Mouse (Mus musculus): ENCODE data around the gene Gp1bb. TPM values are rescaled to one million over a fixed set of nuclear protein-coding genes. Genes with fewer than 3 reads are reported as not detected.
A peak's percentile ranks its signal among the peaks of the same experiment; 100 is the strongest.

Gp1bb gene
- polyA plus RNA-seq, 1 experiment from 2014 or later = 8.8 TPM

GRCm38 (mm10) chr16:18588738-18589055 lies 33.5 kb downstream of the Gp1bb start:
- H3K4me2 ChIP-seq (replicated peaks; ENCODE audit: low read depth, low read length) = no peak overlapping the region; the same call in 1 of the 2 replicates
- WGBS = 14% methylated on average over 31 of the region's 31 CpGs
- no peaks in the 10 kb centered on the region for H3K9me3 ChIP-seq (ENCODE audit: low read length)
- peaks cover 78% of the 10 kb centered on the region for H3K27me3 ChIP-seq (replicated peaks; ENCODE audit: insufficient read depth, low read length)
- no peaks in the 10 kb centered on the region for H3K36me3 ChIP-seq (ENCODE audit: insufficient read depth, low read length)
- DNase-seq (ENCODE audit: low spot score) = no peak
- ATAC-seq = peak; percentile 30
- TF ChIP-seq CTCF (IDR thresholded peaks at IDR 0.05) (no peak), EP300 (IDR thresholded peaks at IDR 0.05) (no peak)
- no peak overlapping the region for H3K9ac ChIP-seq (replicated peaks; ENCODE audit: low read depth)
- H3K4me3 ChIP-seq (ENCODE audit: low read depth, low read length) = peak overlapping the region; percentile 27; the same call in 1 of the 2 replicates
- H3K27ac ChIP-seq (ENCODE audit: low read length) = no peak overlapping the region
- H3K4me1 ChIP-seq (ENCODE audit: insufficient read depth, low read depth, low read length) = peaks cover 12% of the 10 kb centered on the region; the same call in 1 of the 2 replicates

GRCm38 (mm10) chr16:18587847-18588737 lies 34.1 kb downstream of the Gp1bb start:
- Histone ChIP-seq H3K4me3 (ENCODE audit: low read depth, low read length) (peak overlapping the region; percentile 27), H3K9me3 (ENCODE audit: low read length) (no peaks in the 10 kb centered on the region), H3K4me1 (ENCODE audit: insufficient read depth, low read depth, low read length) (peaks cover 12% of the 10 kb centered on the region; the same call in 1 of the 2 replicates), H3K36me3 (ENCODE audit: insufficient read depth, low read length) (no peaks in the 10 kb centered on the region), H3K27me3 (replicated peaks; ENCODE audit: insufficient read depth, low read length) (peaks cover 82% of the 10 kb centered on the region), H3K27ac (ENCODE audit: low read length) (no peak overlapping the region), H3K9ac (replicated peaks; ENCODE audit: low read depth) (no peak overlapping the region), H3K4me2 (replicated peaks; ENCODE audit: low read depth, low read length) (peak overlapping the region; percentile 83)
- ATAC-seq = peak; percentile 39
- DNase-seq (ENCODE audit: low spot score) = no peak
- WGBS = 8% methylated on average over 54 of the region's 57 CpGs
- TF ChIP-seq CTCF (IDR thresholded peaks at IDR 0.05) = no peak
- TF ChIP-seq EP300 (IDR thresholded peaks at IDR 0.05) = no peak

- 7% methylated on average over 12 of the region's 62 CpGs for WGBS
- Histone ChIP-seq H3K4me2 (replicated peaks; ENCODE audit: low read depth, low read length) (peak overlapping the region; percentile 83), H3K4me3 (ENCODE audit: low read depth, low read length) (peak overlapping the region; percentile 48), H3K9me3 (ENCODE audit: low read length) (no peaks in the 10 kb centered on the region), H3K4me1 (ENCODE audit: insufficient read depth, low read depth, low read length) (peaks cover 12% of the 10 kb centered on the region; the same call in 1 of the 2 replicates), H3K9ac (replicated peaks; ENCODE audit: low read depth) (no peak overlapping the region; the same call in 1 of the 2 replicates), H3K36me3 (ENCODE audit: insufficient read depth, low read length) (no peaks in the 10 kb centered on the region), H3K27ac (ENCODE audit: low read length) (0 out of 2 replicates have a peak overlapping the region, but pooled peaks have one; percentile 26), H3K27me3 (replicated peaks; ENCODE audit: insufficient read depth, low read length) (peaks cover 89% of the 10 kb centered on the region)
- no peak; the same call in 1 of the 2 replicates for ATAC-seq
- TF ChIP-seq CTCF (IDR thresholded peaks at IDR 0.05) (no peak), EP300 (IDR thresholded peaks at IDR 0.05) (no peak)
- no peak for DNase-seq (ENCODE audit: low spot score)
Observed at GRCm38 (mm10) chr16:18586906-18587546, 35.2 kb downstream of the Gp1bb start.

- Histone ChIP-seq H3K27me3 (replicated peaks; ENCODE audit: insufficient read depth, low read length) (peaks cover 89% of the 10 kb centered on the region), H3K4me3 (ENCODE audit: low read depth, low read length) (peak overlapping the region; percentile 48), H3K9me3 (ENCODE audit: low read length) (no peaks in the 10 kb centered on the region), H3K4me1 (ENCODE audit: insufficient read depth, low read depth, low read length) (peaks cover 11% of the 10 kb centered on the region), H3K36me3 (ENCODE audit: insufficient read depth, low read length) (no peaks in the 10 kb centered on the region), H3K4me2 (replicated peaks; ENCODE audit: low read depth, low read length) (peak overlapping the region; percentile 83), H3K9ac (replicated peaks; ENCODE audit: low read depth) (no peak overlapping the region; the same call in 1 of the 2 replicates), H3K27ac (ENCODE audit: low read length) (0 out of 2 replicates have a peak overlapping the region, but pooled peaks have one; percentile 32)
- TF ChIP-seq EP300 (IDR thresholded peaks at IDR 0.05) = no peak
- no peak for TF ChIP-seq CTCF (IDR thresholded peaks at IDR 0.05)
- DNase-seq (ENCODE audit: low spot score) (no peak), ATAC-seq (no peak; the same call in 1 of the 2 replicates)
- WGBS = 6% methylated on average over 75 of the region's 83 CpGs
Observed at GRCm38 (mm10) chr16:18586076-18586905, 35.9 kb downstream of the Gp1bb start.

- Histone ChIP-seq H3K9ac (replicated peaks; ENCODE audit: low read depth) (no peak overlapping the region; the same call in 1 of the 2 replicates), H3K4me2 (replicated peaks; ENCODE audit: low read depth, low read length) (peak overlapping the region; percentile 83)
- WGBS = 36% methylated on average over 10 of the region's 10 CpGs
Observed at GRCm38 (mm10) chr16:18585676-18586075, 36.5 kb downstream of the Gp1bb start.

More at GRCm38 (mm10) chr16:18585676-18586075, 36.5 kb downstream of the Gp1bb start:
- peak overlapping the region; percentile 48 for H3K4me3 ChIP-seq (ENCODE audit: low read depth, low read length)
- H3K27ac ChIP-seq (ENCODE audit: low read length) = 0 out of 2 replicates have a peak overlapping the region, but pooled peaks have one; percentile 32
- peaks cover 89% of the 10 kb centered on the region for H3K27me3 ChIP-seq (replicated peaks; ENCODE audit: insufficient read depth, low read length)
- H3K4me1 ChIP-seq (ENCODE audit: insufficient read depth, low read depth, low read length) = peaks cover 13% of the 10 kb centered on the region
- H3K9me3 ChIP-seq (ENCODE audit: low read length) = no peaks in the 10 kb centered on the region
- DNase-seq (ENCODE audit: low spot score) = no peak
- TF ChIP-seq CTCF (IDR thresholded peaks at IDR 0.05) (no peak), EP300 (IDR thresholded peaks at IDR 0.05) (no peak)
- ATAC-seq = no peak
- no peaks in the 10 kb centered on the region for H3K36me3 ChIP-seq (ENCODE audit: insufficient read depth, low read length)
